Mouse (Mus musculus) bone marrow, adult 2 months (tissue): ENCODE results near the gene Adad2.

Source experiments
- CTCF ChIP-seq: fragments of 200-500 bp; IDR thresholded peaks from 2 replicates; pipeline ENCODE4 v1.5.1; 2011; ENCODE audit warnings: low read length, control low read depth; ENCODE audit not compliant: control insufficient read depth, insufficient read depth
- POLR2A ChIP-seq: fragments of 200-500 bp; IDR thresholded peaks from 2 replicates; pipeline ENCODE4 v1.6.1; 2011; ENCODE audit warnings: low read depth, mild to moderate bottlenecking, control low read depth, low read length, borderline replicate concordance; ENCODE audit not compliant: control insufficient read depth

- TF ChIP-seq CTCF (no peak), POLR2A (no peak)
These were observed 21.1 kb upstream of the Adad2 start for GRCm38 (mm10) chr8:119591456-119591855.
